Mouse (Mus musculus) bone marrow, adult 2 months (tissue): Measurements from ENCODE around the gene Mob3a. TPM values are rescaled to one million over a fixed set of nuclear protein-coding genes. Genes with fewer than 3 reads are reported as not detected.
A peak's percentile ranks its signal among the peaks of the same experiment; 100 is the strongest.
"Not testable (repeated sequence)": the region's sequence is repeated elsewhere in the genome, so short reads cannot be mapped to it uniquely, and the experiment has no call there.

Experiments
- H3K27ac ChIP-seq: fragments of 200-500 bp; 2 replicates; pipeline ENCODE4 v1.5.1; 2012; ENCODE audit warnings: low read depth, mild to moderate bottlenecking, control low read depth, inconsistent platforms, low read length; ENCODE audit not compliant: control insufficient read depth, poor library complexity, insufficient read depth
- H3K4me1 ChIP-seq: fragments of 200-500 bp; 2 replicates; pipeline ENCODE4 v1.6.1; 2011; ENCODE audit warnings: low read length; ENCODE audit not compliant: control insufficient read depth, insufficient read depth
- H3K4me3 ChIP-seq: fragments of 200-500 bp; replicated peaks from 2 replicates; pipeline ENCODE3; 2011; ENCODE audit warnings: mild to moderate bottlenecking, low read depth, low read length, control low read depth; ENCODE audit not compliant: control insufficient read depth
- CTCF ChIP-seq: fragments of 200-500 bp; IDR thresholded peaks from 2 replicates; pipeline ENCODE4 v1.5.1; 2011; ENCODE audit warnings: low read length, control low read depth; ENCODE audit not compliant: control insufficient read depth, insufficient read depth
- POLR2A ChIP-seq: fragments of 200-500 bp; IDR thresholded peaks from 2 replicates; pipeline ENCODE4 v1.6.1; 2011; ENCODE audit warnings: low read depth, mild to moderate bottlenecking, control low read depth, low read length, borderline replicate concordance; ENCODE audit not compliant: control insufficient read depth
- WGBS: fragments of 180-500 bp; shearing (Covaris S2); methylation state at CpG from one replicate; pipeline ENCODE4 v1.1.7; 2018; 5-methylcytosine and 5-hydroxymethylcytosine counted together
- polyA plus RNA-seq: library from polyadenylated mRNA; stranded (reverse); fragments of >200 nt; gene quantifications from 2 replicates; pipeline ENCODE4 v1.2.4, GENCODE M21; 2011; ENCODE audit warnings: low replicate concordance; ENCODE audit not compliant: missing spikeins, insufficient read depth, insufficient read length

The Mob3a gene
- polyA plus RNA-seq, 1 experiment, result 45.8 TPM

GRCm38 (mm10) chr10:80658194-80658840 lies 43.5 kb downstream of the Mob3a start:
- 43% methylated on average over 14 of the region's 14 CpGs for WGBS
- TF ChIP-seq CTCF (no peak), POLR2A (no peak)
- Histone ChIP-seq H3K27ac (peak overlapping the region; percentile 7; the same call in 1 of the 2 replicates), H3K4me1 (peaks cover 8% of the 10 kb centered on the region), H3K4me3 (no peak overlapping the region)

- H3K4me1 ChIP-seq, result peaks cover 6% of the 10 kb centered on the region
- H3K27ac ChIP-seq, result peak within 1 kb of the TSS; percentile 36
- WGBS, result 43% methylated on average over 15 of the region's 15 CpGs
- H3K4me3 ChIP-seq, result peak within 1 kb of the TSS; percentile 94
- TF ChIP-seq POLR2A (0 out of 2 replicates have a peak, but pooled peaks have one; percentile 9), CTCF (no peak)
These were observed 44.7 kb downstream of the Mob3a start, which contains the start of gene Btbd2 for GRCm38 (mm10) chr10:80656863-80657623. Gene Btbd2, minus strand, starts transcription at chr10:80657071.

- WGBS, result under 1% methylated on average over 71 of the region's 72 CpGs
- no peak; the same call in 1 of the 2 replicates for TF ChIP-seq POLR2A
- no peak for TF ChIP-seq CTCF
- Histone ChIP-seq H3K4me3 (peak overlapping the region; percentile 94), H3K4me1 (peaks cover 6% of the 10 kb centered on the region), H3K27ac (peak overlapping the region; percentile 36)
These were observed 45.5 kb downstream of the Mob3a start for GRCm38 (mm10) chr10:80656130-80656862.

- under 1% methylated on average over 12 of the region's 12 CpGs for WGBS
- Histone ChIP-seq H3K4me1 (peaks cover 6% of the 10 kb centered on the region), H3K4me3 (peak overlapping the region; percentile 94), H3K27ac (peak overlapping the region; percentile 36)
- TF ChIP-seq CTCF (no peak), POLR2A (no peak)
These were observed 46.2 kb downstream of the Mob3a start for GRCm38 (mm10) chr10:80655406-80656129.

- no peak for TF ChIP-seq CTCF
- no peak for TF ChIP-seq POLR2A
- H3K4me3 ChIP-seq, result no peak overlapping the region
- WGBS, result 75% methylated on average over 6 of the region's 6 CpGs
- H3K27ac ChIP-seq, result no peak overlapping the region
- peaks cover 6% of the 10 kb centered on the region for H3K4me1 ChIP-seq
These were observed 46.9 kb downstream of the Mob3a start for GRCm38 (mm10) chr10:80654866-80655265.

GRCm38 (mm10) chr10:80653156-80653720 lies 48.5 kb downstream of the Mob3a start:
- Histone ChIP-seq H3K27ac (no peak overlapping the region), H3K4me3 (no peak overlapping the region), H3K4me1 (peaks cover 4% of the 10 kb centered on the region)
- WGBS, result 71% methylated on average over 6 of the region's 6 CpGs
- TF ChIP-seq POLR2A (no peak), CTCF (no peak)

- Histone ChIP-seq H3K27ac (no peak overlapping the region), H3K4me3 (no peak overlapping the region), H3K4me1 (no peaks in the 10 kb centered on the region; the same call in 1 of the 2 replicates)
- TF ChIP-seq CTCF (no peak), POLR2A (no peak)
- 88% methylated on average over 10 of the region's 10 CpGs for WGBS
These were observed 51.4 kb downstream of the Mob3a start for GRCm38 (mm10) chr10:80650392-80650791.

GRCm38 (mm10) chr10:80649910-80650309 lies 51.9 kb downstream of the Mob3a start:
- not testable (repeated sequence) for H3K4me3 ChIP-seq, H3K27ac ChIP-seq, H3K4me1 ChIP-seq
- WGBS, result 84% methylated on average over 6 of the region's 6 CpGs
